Mouse (Mus musculus) right cerebral cortex, postnatal 10 days (tissue): ENCODE measurements around the gene Pecam1.
"Not testable (repeated sequence)": the region's sequence is repeated elsewhere in the genome, so short reads cannot be mapped to it uniquely, and the experiment has no call there.

Experiments
- DNase-seq, 2 experiments: peaks; one replicate each; pipeline ENCODE4 v3.0.0; 2021; ENCODE audit warnings: low spot score in 2 of 2

Gene Pecam1

DNA sequence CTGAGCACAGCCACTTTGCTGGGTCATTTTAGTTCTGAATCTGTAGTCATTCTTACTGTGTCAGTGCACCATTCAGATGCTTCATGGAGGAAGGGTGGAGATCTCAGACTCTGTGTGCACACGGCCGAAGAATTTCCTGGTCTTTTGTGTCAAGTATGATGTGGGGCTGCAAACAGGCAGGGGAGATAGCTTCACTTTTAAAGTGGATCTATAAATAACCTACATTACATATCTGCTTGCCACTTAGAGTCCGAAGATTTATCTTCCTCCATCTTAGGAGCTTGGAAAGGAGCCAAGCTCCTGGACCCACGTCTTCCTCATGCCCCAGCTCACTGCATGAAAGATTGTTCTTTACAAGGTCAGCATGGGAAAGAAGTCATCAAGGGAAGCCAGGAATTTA is 19.7 kb downstream of the Pecam1 start:
- DNase-seq: no peak

DNA sequence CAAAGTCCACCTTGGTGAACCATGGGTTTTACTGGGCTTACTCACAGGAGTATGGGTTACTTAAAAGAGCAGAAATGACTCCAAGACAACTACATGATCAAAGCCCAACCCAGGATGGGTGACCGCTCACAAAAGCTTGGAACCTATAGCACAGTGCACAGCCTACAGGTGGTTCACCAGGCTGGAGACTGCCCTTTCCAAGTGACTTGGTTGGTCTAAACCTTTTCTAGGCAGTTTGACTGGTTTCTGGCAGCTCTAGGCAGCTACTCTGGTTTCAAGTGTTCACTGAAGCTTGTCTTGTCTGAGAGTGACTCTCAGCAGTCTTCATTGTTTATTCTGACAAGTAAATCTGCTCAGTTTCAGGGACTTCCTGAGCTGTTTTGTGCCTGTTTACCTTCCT is 20.8 kb downstream of the Pecam1 start:
- no peak for DNase-seq

DNA sequence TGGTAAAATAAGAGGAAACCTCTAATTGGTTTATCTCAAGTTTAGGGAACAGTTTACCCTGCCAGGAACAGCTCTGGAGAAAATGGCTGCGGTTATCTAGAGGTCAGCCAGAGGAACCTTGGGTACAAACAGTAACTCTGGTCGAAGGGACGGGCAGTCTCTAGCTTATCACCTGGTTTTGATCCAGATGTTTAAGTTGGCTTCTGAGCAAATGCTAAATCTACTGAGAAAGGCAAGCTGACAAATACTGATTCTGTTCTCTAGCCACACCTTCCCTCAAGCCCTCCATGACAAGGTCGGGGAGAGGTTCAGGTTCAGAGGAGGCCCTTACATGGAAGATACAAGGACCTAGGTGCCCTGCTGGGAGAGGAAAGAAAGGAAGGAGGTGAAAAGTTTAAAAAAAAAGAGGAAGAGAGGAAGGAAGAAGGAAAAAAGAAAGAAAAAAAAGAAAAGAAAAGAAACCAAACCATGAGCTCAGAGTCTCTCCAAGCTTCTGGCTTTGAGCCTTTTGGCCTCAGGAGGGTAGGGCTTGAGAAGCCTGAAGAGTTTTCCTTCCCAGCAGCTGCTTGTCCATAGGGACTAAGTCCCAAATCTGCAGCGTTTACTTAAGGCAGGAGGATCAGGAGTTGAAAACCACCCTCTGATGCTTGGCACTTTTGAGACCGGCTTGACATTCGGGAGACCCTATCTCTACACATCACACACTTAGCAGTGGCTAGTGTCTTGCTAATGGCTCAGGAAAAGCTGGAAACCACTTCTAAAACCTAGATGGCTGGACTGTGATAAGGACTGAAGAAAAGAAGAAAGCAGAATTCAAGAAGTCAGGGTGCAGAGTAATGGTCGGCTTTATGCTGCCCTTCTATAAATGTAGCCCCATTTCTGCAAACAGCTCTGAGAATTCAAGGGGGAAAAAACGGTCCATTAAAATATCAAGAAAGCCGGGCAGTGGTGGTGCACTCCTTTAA is 21.7 kb downstream of the Pecam1 start:
- no peak for DNase-seq

DNA sequence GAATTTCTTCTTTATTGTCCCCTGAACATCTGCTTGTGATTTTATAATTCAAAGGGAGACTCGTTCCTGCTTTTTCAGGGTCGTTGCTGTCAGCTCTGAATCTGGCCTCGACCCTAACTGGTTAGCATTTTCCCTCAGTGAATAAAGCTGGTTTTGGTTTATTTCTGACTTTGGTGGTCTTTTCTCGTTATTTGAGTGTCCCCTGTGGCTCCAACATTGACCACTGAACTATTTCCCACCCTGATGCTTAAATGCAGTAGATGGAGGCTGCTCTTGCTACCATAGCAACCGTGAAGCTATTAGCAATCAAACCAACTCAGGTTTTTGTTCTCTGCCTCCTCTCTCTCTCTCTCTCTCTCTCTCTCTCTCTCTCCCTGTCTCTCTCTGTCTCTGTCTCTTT is 22.5 kb downstream of the Pecam1 start:
- DNase-seq: no peak

DNA sequence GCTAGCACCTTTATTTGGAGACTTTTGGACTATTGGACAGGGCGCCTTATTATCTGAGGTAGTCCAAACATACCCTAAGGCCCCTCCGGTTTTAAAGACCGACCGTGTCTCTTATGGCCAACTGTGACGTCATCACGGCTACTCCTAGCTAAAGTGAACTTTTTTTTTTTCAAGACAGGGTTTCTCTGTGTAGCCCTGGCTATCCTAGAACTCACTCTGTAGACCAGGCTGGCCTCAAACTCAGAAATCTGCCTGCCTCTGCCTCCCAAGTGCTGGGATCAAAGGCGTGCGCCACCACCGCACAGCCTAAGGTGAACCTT is 25.6 kb downstream of the Pecam1 start:
- not testable (repeated sequence) for DNase-seq

DNA sequence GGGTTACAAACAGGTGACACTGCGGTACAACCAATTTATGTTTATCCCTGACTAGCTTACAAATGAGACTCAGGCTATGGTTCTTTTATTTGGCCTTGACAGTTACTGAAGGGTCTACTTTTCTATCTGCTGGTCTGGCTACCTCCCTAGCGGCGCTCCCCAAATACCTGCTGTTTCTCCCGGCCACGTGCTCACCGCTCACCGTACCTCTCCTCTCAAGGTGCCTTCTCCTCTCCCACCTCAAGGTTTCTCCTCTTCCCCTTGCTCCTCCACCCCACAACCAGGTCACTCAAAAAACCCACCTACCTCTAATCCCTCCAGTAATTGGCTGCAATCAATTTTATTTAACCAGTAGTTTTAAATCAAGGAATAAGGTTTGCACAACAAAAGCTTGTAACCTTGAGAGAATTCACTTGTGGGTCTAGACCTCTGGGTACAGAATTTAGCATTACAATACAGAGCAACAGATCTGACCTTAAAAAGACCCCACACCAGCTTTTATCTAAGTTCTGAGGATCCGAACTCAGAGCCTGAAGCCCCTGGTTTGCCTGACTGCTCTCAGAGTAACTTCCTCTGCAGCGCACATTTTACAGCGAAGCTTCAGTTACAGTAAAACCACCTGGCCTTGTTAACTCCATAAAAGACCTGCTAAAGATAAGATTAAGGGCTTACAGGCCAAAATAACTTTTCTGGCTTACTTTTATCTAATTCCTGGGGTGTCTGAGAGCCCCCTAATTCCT is 26.1 kb downstream of the Pecam1 start:
- DNase-seq: no peak

DNA sequence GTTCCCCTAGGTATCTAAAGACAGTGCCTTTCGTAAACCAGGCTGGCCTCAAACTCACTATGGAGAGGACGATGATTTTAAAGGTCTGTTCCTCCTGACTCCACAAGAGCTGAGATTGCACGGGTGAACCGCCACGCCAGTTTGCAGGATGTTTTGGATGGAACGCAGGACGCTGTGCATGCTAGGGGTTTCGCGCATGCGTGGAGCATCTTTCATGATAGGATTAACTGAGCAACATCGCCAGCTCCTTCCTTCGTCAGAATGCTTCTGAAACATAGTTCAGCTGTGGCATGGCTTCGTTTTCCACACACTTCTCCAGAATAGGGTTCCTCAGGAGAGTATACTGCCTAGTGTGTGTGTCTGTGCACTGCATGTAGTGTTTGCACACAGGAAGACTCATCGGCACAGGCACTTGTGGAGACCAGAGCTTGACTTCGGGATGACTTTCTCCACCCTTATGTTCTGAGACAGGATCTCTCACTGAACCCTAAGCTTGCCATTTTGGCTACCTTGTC is 26.8 kb downstream of the Pecam1 start:
- peak in 1 of 2 experiments; percentile 32 for DNase-seq

DNA sequence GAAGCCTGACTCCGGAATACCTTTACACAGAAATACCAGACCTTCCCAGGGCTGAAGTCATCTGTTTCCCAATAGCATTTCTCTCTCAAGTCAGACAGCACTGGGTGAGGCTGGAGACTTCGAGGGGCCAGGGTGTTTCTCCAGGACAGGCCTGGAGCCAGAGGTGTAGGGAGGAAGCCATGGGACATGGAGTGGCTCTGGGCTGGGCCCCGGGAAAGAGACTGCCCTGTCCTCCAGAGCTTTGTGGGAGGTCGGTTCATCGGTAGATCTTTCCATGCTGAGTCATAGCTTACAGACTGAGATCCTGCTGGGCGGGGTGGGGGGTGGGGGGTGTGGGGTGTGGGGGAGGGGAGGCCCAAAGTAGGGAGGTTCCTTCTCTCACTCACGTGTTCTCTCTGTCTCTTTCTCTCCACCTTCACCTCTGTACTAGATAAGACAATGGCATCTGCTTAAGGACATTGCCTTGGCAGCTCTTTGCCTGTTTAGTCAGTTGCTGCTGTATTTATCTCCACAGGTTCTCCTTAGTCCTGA is 27.5 kb downstream of the Pecam1 start:
- no peak for DNase-seq

DNA sequence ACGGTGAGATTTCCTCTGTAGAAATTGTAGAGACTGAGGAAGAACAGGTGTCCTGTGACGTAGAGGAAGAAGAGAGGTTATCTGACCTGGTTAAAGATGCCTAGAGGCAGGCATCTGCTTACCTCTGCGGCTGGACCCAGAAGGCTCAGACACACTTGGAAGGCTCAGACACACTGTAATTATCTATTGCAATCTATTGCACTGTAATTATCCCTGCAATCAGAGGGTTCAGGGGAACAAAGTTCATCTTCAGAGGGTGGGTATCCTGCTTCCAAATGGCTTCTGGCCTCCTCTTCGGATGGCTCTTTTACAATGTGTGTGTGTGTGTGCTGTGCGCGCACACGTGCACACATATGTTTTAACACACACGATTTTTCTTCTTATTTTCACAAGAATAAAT is 30.0 kb downstream of the Pecam1 start:
- DNase-seq: no peak

DNA sequence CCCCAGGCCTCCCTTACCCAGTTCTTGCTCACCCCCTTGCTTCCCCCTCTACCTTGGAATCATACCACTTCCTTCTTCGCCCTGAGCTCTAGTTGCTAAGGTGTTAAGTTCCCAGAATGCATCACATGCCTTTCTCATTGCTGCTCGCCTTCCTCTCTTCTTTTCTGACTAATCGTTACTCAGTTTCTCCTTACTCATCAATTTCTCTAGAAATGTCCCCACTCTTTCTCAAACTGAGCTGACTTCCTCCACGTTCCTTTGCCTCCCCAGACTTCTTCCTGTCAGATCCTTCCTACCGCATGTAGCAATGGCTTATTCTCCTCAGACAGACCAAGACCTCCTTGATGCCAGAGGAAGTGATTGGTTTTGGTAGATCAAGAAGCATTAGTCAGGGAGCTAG is 33.9 kb downstream of the Pecam1 start:
- no peak for DNase-seq

DNA sequence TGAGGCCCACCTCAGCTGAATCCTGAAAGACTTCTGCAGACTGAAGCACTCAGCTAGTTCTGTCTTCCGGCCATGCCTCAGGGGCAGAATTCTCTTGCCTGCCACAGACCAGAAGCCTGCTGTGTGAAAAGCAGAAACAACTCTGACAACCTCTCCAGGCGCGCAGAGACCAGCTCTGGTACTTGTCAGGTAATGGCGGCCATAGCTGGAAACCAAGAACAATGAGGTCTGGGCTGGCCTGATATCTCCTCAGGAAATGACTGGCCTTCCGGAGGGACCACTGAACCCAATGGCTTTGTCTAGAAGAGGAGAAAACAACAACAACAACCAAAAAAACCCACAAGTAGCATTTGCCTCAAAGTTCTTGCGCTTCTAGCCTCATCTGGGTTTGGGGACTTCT is 35.4 kb downstream of the Pecam1 start:
- DNase-seq: peak; percentile 26 to 35

DNA sequence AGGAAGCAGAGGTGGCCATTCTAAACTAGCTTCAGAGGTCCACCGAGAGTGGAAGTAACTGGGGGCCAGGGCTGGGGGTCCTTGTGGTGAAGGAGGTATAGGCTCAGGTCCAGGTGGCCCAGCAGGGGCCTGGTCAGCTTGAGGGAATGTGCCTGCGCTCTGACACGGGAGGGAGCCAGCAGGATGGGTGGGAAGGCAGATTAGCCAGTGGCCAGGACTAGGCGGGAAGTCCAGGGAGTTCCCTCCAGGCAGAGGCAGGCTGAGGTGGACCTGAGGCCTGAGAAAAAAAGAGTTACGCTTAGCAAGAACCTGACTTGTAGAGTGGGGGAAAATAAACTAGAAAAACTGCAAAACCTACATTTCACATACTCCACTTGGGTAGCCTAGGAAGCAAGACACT is 39.6 kb downstream of the Pecam1 start:
- no peak for DNase-seq

DNA sequence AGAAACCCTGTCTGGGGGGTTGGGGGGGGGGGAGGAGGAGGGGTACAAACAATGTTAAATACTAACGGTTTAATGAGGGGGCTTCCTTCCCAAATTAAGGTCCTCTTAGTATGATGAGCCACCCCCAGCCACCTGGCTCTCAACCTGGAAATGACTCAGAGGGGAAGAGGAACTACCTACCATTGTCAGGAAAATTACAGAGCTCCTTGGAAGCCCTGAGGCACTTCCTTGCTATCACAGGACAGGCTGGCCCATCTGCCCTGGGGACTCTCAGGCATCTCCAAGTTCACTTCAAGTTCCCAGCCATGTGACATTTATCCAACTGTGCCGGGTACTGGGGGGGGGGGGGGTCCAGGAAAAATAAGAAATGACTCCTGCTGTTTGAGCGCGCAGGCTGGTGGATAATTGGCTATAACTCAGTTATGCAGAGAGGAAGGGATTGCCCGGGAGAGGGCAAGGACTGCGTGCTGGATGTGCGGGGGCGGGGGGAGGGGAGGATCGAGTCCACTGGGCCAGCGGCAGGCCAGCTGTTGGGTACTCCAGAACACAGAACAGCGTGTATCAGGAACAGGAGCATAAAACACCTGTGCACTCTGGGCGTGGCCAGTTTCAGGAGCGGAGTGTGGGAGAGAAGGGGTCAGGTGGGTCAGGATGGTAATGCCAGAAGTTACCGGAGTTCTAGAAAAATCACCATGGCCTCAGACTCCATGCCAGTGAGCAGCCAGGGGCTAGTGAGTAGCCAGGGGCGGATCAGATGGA is 41.0 kb downstream of the Pecam1 start:
- DNase-seq: no peak

DNA sequence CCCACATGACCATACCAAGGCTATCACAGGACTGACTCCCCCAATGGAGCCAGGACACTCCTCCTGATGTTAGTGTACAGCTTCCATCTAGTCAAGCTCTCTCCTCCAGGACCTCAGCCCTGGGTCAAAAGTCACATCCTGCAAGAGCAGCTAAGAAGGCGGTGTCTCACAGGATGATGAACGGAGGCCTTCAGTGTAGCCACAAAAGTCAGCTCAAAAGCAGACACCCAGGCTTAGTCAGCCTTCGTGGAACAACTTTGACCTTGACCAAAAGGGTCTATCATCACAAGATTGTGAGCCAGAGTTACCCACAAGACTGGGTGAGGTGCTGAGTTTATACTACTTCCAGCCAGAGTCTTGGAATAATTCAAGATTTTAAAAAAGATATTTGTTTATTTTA is 42.6 kb downstream of the Pecam1 start:
- DNase-seq: no peak

DNA sequence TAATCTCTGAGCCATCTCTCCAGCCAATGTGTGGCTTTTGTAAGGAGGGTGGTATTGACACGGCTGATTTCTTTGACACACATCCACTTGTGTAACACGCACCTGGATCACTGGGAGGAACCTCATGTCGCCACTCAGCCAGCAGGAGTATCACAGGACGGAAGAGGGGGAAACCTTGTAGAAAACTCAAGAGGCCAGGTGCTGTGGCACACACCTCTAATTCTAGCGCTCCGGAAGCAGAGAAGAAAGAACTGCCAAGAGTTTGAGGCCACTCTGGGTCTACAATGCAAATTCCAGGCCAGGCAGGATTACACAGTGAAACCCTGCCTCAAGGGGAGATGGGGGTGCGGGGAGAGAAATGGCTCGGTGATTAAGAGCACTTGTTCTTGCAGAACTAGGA is 43.3 kb downstream of the Pecam1 start:
- DNase-seq: no peak

DNA sequence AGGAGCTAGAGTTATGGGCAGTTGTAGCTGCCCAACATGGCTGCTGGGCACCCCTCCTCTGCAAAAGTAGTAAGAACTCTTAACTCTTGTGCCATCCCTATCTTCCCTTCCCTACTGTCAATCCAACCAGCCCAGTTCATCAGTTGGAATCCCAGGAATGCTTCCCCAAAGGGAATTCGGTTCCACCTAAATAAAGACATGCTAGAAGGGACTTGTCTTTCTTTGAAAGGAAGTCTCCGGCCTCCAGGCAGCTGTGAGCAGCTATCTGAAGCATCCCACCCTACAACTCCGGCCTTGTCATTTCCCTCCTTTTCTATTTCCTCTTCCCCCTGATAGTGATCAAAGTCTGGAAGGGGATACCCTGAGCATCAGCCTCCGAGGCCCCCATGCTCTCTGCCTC is 44.2 kb downstream of the Pecam1 start:
- DNase-seq: no peak

DNA sequence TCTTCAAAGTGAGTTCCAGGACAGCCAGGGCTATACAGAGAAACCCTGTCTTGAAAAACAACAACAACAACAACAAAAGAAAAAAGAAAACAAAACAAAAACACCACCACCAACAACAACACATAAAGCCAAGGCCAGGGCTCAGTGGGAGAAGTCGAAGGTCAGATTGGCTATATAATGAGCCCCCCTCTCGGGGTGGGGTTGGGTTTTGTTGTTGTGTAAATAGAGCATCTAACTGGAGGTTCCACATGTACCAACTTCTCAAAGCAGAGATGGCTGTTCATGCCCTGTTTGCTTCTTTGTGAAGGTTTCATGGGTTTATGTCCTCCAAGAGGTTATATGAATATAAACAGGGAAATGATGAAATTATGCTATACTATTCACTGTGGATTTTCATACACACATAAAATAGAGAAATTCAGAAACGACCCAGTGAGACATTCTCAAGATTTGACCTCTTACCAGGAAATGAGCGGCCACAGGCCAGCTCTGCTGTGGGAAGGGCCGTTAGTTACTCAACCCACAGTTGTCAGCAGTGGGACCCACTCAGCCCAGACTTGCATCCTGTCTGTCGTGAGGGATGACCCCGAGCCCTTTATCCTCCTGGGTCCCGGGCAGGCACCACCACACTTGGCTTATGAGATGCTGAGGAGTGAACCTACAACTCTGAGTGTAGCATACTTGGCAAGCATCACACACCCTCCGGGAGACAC is 45.9 kb downstream of the Pecam1 start:
- DNase-seq: no peak

DNA sequence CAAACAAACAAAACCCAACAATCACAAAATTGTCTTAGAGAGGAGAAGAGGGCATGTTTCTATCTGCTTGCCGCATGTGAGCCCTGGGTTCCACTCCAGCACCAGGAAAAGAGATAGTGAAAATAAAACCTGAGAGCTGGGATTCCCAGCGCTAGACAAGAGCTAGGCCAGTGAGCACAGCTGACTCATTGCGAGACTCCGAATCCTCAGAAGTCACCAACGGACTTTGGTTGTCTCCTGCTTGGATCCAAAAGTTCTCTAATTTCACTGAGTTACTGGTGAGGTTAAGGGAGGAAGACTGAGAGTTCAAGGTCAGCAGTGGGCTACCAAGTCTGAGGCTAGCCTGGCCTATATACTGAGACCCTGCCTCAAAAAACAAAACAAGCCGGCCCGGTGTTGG is 46.5 kb downstream of the Pecam1 start:
- no peak for DNase-seq

DNA sequence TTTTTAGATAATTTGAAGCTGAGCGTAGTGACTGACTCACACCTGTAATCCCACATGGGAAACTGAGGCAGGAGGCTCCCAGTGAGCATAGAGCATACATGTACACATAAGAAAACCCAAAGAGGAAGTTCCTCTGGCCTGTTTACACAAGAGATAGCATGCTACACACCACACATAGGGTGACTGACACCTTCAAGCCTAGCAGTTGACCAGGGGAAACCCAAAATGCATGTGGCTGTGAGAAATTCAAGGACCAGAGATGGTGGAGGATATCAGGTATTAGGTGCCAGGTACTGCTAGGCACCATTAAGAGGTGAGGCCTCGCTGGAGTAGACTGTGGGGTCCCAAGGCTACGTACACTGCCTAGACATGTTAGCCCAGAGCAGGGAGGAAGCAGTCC is 47.8 kb downstream of the Pecam1 start:
- DNase-seq: no peak

DNA sequence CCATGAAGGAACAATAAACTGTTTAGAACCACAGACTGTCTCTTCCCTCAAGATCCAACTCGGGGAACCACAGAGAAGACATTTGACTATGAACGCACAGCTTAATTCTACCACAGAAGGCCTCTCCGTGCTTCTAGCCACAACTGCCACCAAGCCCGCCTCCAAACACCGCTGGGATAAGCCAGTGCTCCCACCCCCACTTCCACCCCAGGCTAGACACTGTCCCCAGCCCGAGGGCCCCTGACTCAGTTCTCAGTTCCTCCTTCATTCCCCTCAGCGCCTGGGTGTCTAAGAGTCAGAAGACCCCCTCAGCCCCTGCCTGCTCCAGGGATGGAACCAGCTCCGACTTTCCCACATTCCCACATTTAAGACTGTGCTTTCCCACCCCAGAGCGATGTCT is 48.8 kb downstream of the Pecam1 start:
- DNase-seq: no peak

DNA sequence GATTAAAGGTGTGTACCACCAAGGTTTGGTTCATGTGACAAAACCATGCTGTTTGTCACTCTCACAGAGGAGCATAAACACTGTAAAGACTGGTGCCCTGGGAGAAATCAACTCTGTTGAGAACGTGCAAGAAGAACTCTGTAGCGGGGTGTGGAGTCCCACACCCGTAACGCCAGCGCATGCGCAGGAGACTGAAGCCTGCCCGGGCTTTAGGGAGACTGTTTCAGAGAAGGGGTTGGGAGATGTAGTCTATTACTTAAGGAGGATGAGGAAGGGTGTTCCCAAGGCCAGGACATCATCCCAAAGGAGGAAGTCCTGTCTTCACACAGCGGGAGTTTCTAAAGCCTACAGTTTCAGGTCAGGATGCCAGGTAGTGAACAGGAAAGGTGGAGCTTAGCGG is 51.3 kb downstream of the Pecam1 start:
- DNase-seq: no peak
